Mouse (Mus musculus): Measurements from ENCODE around the gene Fmo1.

- TF ChIP-seq CHD2 (IDR thresholded peaks at IDR 0.05; ENCODE audit: low read depth, low read length) (no peak), ZC3H11A (IDR thresholded peaks at IDR 0.05; ENCODE audit: borderline replicate concordance, low read depth, low read length) (no peak), MAFK (IDR thresholded peaks at IDR 0.05; ENCODE audit: insufficient read depth, low read depth, low read length) (no peak), HCFC1 (IDR thresholded peaks at IDR 0.05; ENCODE audit: borderline replicate concordance, insufficient read depth, low read length) (no peak), ZNF384 (IDR thresholded peaks at IDR 0.05; ENCODE audit: low read depth, low read length) (no peak)
Measured at GRCm38 (mm10) chr1:162838976-162839375, 27.4 kb downstream of the Fmo1 start.

Measured in ES-E14 (cell line).